Mouse (Mus musculus): ENCODE data around the gene Olfr94. TPM values are rescaled to one million over a fixed set of nuclear protein-coding genes. Genes with fewer than 3 reads are reported as not detected.

Gene Olfr94
- total and polyA plus RNA-seq, 3 experiments, result not detected

- no peak within 1 kb of the TSS for H3K4me3 ChIP-seq (ENCODE audit: control insufficient read depth in 1 of 2, insufficient read depth in 1 of 2, low read depth in 2 of 2, low read length in 2 of 2)
- DNase-seq (ENCODE audit: low read depth, low spot score), result no peak
- H3K4me1 ChIP-seq (ENCODE audit: control insufficient read depth in 1 of 2, insufficient read depth in 2 of 2, low read length in 2 of 2), result no peaks in the 10 kb centered on the region
- no peak within 1 kb of the TSS for H3K27ac ChIP-seq (ENCODE audit: control insufficient read depth, low read depth, low read length)
- no peaks in the 10 kb centered on the region for H3K9me3 ChIP-seq (replicated peaks; ENCODE audit: insufficient read depth, low read length)
- no peaks in the 10 kb centered on the region; a peak in 1 of 4 replicates for H3K27me3 ChIP-seq (ENCODE audit: control insufficient read depth in 1 of 2, insufficient read depth in 2 of 2, low read length in 2 of 2)
- no peaks in the 10 kb centered on the region for H3K36me3 ChIP-seq (ENCODE audit: control insufficient read depth in 1 of 2, insufficient read depth in 2 of 2, low read length in 2 of 2)
- no peak for TF ChIP-seq ZNF384 (IDR thresholded peaks at IDR 0.05; ENCODE audit: low read depth, low read length)
- no peak for TF ChIP-seq SMC3 (IDR thresholded peaks at IDR 0.05; ENCODE audit: low read depth, low read length)
- TF ChIP-seq NELFE (IDR thresholded peaks at IDR 0.05; ENCODE audit: low read depth, low read length), result no peak
- no peak for TF ChIP-seq UBTF (IDR thresholded peaks at IDR 0.05; ENCODE audit: borderline replicate concordance, insufficient read depth, low read depth, low read length)
- no peak for TF ChIP-seq MYC (IDR thresholded peaks at IDR 0.05; ENCODE audit: low read depth, low read length)
- TF ChIP-seq POLR2AphosphoS2 (IDR thresholded peaks at IDR 0.05; ENCODE audit: low read length), result no peak
- no peak for TF ChIP-seq TBP (IDR thresholded peaks at IDR 0.05; ENCODE audit: low read depth, low read length)
- TF ChIP-seq MAX (IDR thresholded peaks at IDR 0.05; ENCODE audit: low read length), result no peak
- no peak for TF ChIP-seq USF2 (IDR thresholded peaks at IDR 0.05; ENCODE audit: borderline replicate concordance in 1 of 2, insufficient read depth in 1 of 2, low read depth in 1 of 2, low read length in 2 of 2)
- no peak for TF ChIP-seq ZMIZ1 (IDR thresholded peaks at IDR 0.05; ENCODE audit: low read depth, low read length)
- no peak for TF ChIP-seq GATA1 (IDR thresholded peaks at IDR 0.05; ENCODE audit: low read depth, low read length)
- TF ChIP-seq USF1 (IDR thresholded peaks at IDR 0.05; ENCODE audit: low read depth, low read length), result no peak
- no peak within 1 kb of the TSS for H3K9ac ChIP-seq (ENCODE audit: control insufficient read depth, low read depth, low read length, poor library complexity, severe bottlenecking)
- no peaks in the 10 kb centered on the region for H3K79me2 ChIP-seq (ENCODE audit: control insufficient read depth, insufficient read depth, low read length, poor library complexity)
Measured at GRCm38 (mm10) chr17:37219846-37220245, 19.1 kb upstream of the Olfr94 start, which contains the start of gene Olfr96. Olfr96 (plus strand) TSS chr17:37220146.

GRCm38 (mm10) chr17:37218486-37218885 lies 17.7 kb upstream of the Olfr94 start:
- Histone ChIP-seq H3K4me3 (ENCODE audit: control insufficient read depth in 1 of 2, insufficient read depth in 1 of 2, low read depth in 2 of 2, low read length in 2 of 2) (no peak overlapping the region), H3K9ac (ENCODE audit: control insufficient read depth, low read depth, low read length, poor library complexity, severe bottlenecking) (no peak overlapping the region), H3K36me3 (ENCODE audit: control insufficient read depth in 1 of 2, insufficient read depth in 2 of 2, low read length in 2 of 2) (no peaks in the 10 kb centered on the region), H3K9me3 (replicated peaks; ENCODE audit: insufficient read depth, low read length) (no peaks in the 10 kb centered on the region), H3K27me3 (ENCODE audit: control insufficient read depth in 1 of 2, insufficient read depth in 2 of 2, low read length in 2 of 2) (peaks cover 0 to 1% of the 10 kb centered on the region in 2 experiments; a peak in 2 of 4 replicates), H3K79me2 (ENCODE audit: control insufficient read depth, insufficient read depth, low read length, poor library complexity) (no peaks in the 10 kb centered on the region), H3K27ac (ENCODE audit: control insufficient read depth, low read depth, low read length) (no peak overlapping the region), H3K4me1 (ENCODE audit: control insufficient read depth in 1 of 2, insufficient read depth in 2 of 2, low read length in 2 of 2) (no peaks in the 10 kb centered on the region)
- TF ChIP-seq GABPA (IDR thresholded peaks at IDR 0.05; ENCODE audit: low read depth, low read length), result no peak
- DNase-seq (ENCODE audit: low read depth, low spot score), result no peak

GRCm38 (mm10) chr17:37213018-37213417 lies 12.2 kb upstream of the Olfr94 start, which contains the start of gene Olfr95:
Olfr95 (minus strand) TSS chr17:37213118.
- Histone ChIP-seq H3K36me3 (ENCODE audit: control insufficient read depth in 1 of 2, insufficient read depth in 2 of 2, low read length in 2 of 2) (no peaks in the 10 kb centered on the region), H3K9me3 (replicated peaks; ENCODE audit: insufficient read depth, low read length) (no peaks in the 10 kb centered on the region), H3K27ac (ENCODE audit: control insufficient read depth, low read depth, low read length) (no peak within 1 kb of the TSS), H3K4me1 (ENCODE audit: control insufficient read depth in 1 of 2, insufficient read depth in 2 of 2, low read length in 2 of 2) (no peaks in the 10 kb centered on the region), H3K9ac (ENCODE audit: control insufficient read depth, low read depth, low read length, poor library complexity, severe bottlenecking) (no peak within 1 kb of the TSS), H3K4me3 (ENCODE audit: control insufficient read depth in 1 of 2, insufficient read depth in 1 of 2, low read depth in 2 of 2, low read length in 2 of 2) (no peak within 1 kb of the TSS), H3K27me3 (ENCODE audit: control insufficient read depth in 1 of 2, insufficient read depth in 2 of 2, low read length in 2 of 2) (peaks cover 0 to 5% of the 10 kb centered on the region in 2 experiments; a peak in 3 of 4 replicates), H3K79me2 (ENCODE audit: control insufficient read depth, insufficient read depth, low read length, poor library complexity) (no peaks in the 10 kb centered on the region)
- TF ChIP-seq CHD1 (IDR thresholded peaks at IDR 0.05; ENCODE audit: low read depth, low read length), result no peak
- TF ChIP-seq GABPA (IDR thresholded peaks at IDR 0.05; ENCODE audit: low read depth, low read length), result no peak
- TF ChIP-seq ZMIZ1 (IDR thresholded peaks at IDR 0.05; ENCODE audit: low read depth, low read length), result no peak
- TF ChIP-seq JUND (IDR thresholded peaks at IDR 0.05; ENCODE audit: low read depth, low read length), result no peak
- TF ChIP-seq MEF2A (IDR thresholded peaks at IDR 0.05; ENCODE audit: extremely low read depth, insufficient replicate concordance, low read depth, low read length, poor library complexity, severe bottlenecking), result no peak
- TF ChIP-seq MAFK (IDR thresholded peaks at IDR 0.05; ENCODE audit: borderline replicate concordance, low read depth, low read length), result no peak
- no peak for TF ChIP-seq MYC (IDR thresholded peaks at IDR 0.05; ENCODE audit: low read depth, low read length)
- TF ChIP-seq MAZ (IDR thresholded peaks at IDR 0.05; ENCODE audit: low read depth, low read length), result no peak
- no peak for TF ChIP-seq CTCF (IDR thresholded peaks at IDR 0.05 in 2 of 3, conservative IDR thresholded peaks at IDR 0.05 in 1 of 3; ENCODE audit: control insufficient read depth in 1 of 3, insufficient read depth in 1 of 3, low read depth in 2 of 3, low read length in 3 of 3, poor library complexity in 1 of 3, severe bottlenecking in 1 of 3)
- TF ChIP-seq SMC3 (IDR thresholded peaks at IDR 0.05; ENCODE audit: low read depth, low read length), result no peak
- no peak for TF ChIP-seq E2F4 (IDR thresholded peaks at IDR 0.05; ENCODE audit: borderline replicate concordance, low read depth, low read length)
- no peak for TF ChIP-seq MXI1 (IDR thresholded peaks at IDR 0.05; ENCODE audit: low read depth, low read length)
- no peak for TF ChIP-seq EP300 (IDR thresholded peaks at IDR 0.05; ENCODE audit: low read depth in 1 of 2, low read length in 2 of 2)
- TF ChIP-seq BHLHE40 (IDR thresholded peaks at IDR 0.05; ENCODE audit: borderline replicate concordance, low read depth, low read length), result no peak
- TF ChIP-seq TBP (IDR thresholded peaks at IDR 0.05; ENCODE audit: low read depth, low read length), result no peak
- no peak for DNase-seq (ENCODE audit: low read depth, low spot score)
